Mouse (Mus musculus): ENCODE measurements around the gene Tent4a.

Gene Tent4a

DNA sequence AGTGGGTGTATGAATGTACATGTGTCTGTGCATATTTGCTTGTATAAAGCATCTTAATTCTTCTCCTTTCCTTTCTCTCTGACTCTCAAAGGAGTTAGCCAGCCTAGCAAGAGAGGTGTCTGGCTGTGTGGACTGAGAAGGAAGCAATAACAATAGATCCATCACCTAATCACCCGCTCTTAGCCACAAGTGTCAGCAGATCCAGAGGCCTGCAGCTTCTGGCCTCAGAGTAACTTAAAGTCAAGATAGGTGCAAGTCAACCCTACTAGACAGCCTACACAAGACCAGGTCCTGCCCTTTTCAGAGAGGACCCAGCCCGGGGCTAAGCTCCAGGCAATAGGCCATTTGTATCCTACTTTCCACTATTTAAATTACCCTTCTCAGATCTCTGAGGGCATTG is 54.5 kb downstream of the Tent4a start:
- no peak for DNase-seq (ENCODE audit: low spot score in 2 of 2)

DNA sequence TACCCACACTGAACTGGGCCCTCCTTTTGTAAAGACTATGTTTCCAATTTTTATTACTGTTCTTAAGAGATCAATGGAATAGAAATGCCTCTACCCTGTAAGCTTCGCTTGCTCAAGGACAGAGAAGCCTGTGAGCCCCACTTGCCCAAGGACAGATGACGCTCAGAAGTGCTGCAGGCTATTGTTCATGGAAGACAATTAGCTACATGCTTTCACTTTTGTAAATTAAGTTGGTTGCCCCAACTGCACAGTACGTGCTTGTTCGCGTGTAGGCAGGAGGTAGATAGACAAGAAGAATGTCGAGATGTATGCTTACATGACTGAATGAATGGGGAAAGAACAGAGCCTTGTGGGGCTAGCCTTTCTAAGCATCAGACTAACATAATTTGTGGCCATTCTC is 55.7 kb downstream of the Tent4a start:
- no peak for DNase-seq (ENCODE audit: low spot score in 2 of 2)

DNA sequence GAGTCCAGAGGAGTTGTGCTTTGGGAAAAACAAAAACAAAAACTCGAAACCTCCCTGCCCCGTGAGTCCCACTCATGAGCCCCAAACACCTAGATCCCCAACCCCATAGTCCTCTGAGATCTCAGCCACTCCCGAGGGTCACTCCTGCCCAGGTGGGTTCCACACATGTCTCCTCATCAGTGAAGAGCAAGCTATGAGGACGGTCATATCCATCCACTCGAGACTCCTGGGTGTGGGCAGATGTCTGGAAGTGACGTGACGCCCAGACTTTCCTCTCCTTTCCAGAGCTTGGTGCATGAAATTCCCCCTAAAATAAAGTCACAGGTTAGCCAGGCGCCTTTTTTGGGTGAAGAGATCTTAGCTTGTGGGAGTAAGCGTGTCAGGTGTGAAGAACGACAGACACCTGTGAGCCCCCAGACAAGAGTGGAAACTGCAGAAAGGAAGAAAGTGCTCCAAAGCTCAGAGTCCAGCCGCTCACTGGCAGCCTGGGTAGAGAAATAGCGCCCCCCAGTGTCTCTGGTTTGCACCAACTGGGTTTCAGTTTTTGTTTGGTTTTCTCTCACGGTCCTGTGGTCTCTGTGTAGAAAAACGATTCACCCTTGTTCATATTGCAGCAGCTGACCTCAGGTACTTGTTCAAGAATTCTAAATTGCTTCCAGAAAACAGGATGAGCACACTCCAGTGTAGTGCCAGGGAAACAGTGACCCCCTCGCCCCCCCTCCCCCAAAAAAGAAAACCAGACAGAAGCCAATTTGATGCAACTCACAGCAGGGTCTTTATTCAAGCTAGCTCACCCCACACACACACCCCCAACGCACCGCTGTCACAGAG is 73.6 kb downstream of the Tent4a start:
- DNase-seq (ENCODE audit: low spot score in 2 of 2) = no peak

DNA sequence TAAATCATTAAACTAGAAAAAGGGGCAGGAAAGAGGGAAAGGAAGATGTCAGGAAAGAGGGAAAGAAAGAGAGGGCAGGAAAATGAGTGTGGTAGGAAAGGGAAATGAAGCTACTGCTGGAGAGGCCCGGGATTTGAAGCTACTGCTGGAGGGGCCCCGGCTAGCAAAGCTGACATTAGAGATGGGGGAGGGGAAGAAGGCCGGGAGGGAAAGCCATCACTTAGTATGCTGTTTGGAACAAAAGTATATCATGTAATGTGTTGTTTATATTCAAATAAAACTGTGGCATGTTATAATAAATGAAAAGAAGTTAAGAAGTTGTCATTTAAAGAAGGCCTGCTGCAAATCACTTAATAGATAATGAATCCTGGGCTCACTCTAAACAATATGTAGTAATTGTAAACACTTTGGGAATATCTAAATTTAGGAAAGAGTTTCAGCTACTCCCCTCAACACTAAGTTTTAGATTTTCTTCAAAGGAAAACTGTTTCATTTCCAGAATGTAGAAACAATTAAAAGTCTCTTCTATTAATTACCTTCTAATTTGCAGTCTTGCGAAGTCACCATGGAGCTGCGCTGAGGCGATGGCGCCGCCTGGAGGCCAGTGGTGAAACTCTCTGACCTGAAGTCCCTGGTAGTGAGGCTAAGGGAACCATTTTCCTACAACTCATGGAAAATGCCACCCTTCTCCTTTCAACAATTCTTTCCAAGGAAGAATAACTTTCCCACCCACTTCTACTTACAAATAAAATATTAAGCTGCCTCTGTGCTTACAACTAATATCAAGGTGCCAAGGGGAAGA is 74.6 kb downstream of the Tent4a start:
- peak in 1 of 2 experiments; percentile 22 for DNase-seq (ENCODE audit: low spot score in 2 of 2)

DNA sequence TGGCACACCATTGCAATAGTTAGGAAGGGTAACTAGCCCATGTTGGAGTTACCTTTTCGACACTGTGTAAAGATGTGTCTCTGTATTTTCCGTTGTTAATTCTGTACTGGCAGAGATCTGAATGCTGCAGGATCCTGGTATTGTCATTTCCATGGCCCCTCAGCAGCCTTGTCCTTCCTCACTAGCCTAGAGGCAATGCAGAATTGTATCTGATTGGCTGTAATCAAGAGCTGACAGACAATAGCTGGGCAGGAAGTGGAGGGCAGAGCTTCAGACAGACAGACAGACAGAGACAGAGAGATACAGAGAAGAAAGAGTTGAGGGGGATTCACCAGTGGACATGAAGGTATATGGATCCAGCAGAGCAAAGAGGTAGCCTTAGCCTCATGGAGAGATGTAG is 75.5 kb downstream of the Tent4a start:
- no peak for DNase-seq (ENCODE audit: low spot score in 2 of 2)

DNA sequence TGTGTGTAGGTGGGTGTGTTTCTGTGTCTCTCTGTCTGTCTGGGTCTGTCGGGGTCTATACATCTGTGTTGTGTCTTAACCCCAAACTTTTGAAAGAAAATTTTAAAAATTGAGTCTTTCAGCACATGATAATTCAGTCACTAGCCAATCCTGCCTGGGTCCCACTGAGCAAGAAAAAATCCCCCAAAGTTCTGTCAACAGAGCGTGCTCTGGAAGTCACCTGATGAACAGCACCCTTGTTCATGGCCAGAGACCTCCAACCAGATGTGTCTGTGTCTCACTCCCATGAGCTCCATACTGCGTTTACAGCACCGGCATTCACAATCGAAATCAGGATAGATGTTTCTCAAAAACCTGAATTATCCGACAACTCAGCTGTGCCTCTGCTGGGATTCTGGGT is 76.0 kb downstream of the Tent4a start:
- DNase-seq (ENCODE audit: low spot score in 2 of 2) = no peak

DNA sequence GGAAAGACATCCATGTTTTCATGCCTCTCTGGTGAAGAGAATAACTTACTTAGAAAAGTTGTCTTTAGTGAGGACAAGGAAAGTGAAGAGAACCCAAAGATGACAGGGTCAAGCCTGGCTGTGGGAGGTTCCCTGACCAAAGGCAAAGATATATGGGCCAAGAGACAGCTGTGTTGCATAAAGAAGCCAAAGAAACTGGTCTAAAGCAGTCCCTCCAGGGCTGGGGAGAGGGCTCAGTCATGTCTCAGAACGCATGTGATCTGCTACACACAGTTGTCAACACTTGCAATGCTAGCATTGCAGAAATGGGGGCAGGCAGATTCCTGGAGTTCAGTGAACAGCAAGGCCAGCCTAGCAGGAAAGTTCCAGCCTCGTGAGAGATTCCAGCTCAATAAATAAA is 77.3 kb downstream of the Tent4a start:
- DNase-seq (ENCODE audit: low spot score in 2 of 2) = no peak

DNA sequence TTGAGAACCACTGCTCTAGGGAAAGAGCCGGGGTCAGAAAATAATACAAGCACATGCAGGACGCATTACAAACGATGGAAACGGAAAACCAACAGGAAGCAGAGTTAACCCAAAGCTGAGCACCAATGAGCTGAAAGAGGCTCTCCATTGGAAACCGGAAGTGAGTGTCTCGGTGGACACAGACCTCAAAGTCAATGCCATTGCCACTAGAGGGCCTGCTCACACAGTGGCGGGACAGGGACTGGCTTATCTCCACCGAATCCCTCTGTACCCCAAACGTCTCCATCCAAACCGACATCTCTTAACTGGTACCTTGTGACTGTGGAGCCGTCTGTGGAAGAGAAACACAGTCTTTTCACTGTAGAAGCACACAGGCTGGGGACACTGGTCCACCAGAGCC is 77.8 kb downstream of the Tent4a start:
- no peak for DNase-seq (ENCODE audit: low spot score in 2 of 2)

DNA sequence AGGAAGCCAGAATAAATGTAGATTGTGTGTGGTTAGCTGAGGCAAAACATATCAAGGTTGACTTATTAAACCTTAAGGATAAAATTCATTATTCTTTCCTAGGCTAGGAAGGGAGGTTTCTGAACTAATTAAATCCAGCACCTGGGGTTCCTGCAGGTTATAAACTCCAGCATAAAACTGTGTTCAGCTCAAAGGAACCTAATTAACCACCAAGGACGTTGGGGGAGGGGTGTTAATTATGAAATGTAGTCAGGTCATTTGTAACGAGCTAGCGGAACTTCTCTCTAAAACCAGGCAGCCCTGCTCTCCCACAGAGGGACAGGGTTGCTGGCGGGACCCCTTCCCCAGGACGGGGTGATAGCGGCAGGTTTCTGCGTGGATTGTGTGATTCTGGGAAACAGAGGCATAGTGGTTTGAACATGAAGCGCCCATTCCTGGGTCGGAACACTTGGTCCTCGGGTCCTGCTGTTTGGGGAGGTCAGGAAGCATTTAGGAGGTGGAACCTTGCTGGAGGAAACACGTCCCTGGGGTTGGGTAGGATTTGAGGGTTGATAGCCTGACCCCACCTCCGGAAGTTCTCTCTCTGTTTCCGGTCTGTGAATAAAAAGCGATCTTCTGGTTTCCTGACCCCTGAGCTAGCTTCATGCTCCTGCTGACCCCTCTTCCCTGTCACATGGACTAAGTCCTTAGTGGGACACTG is 78.8 kb downstream of the Tent4a start:
- DNase-seq (ENCODE audit: low spot score in 2 of 2) = no peak
